Mouse (Mus musculus): Measurements from ENCODE around the gene Gm10577.

Gm10577 gene

GRCm38 (mm10) chr4:100995617-100996016 is 24.9 kb downstream of the Gm10577 start:
- no peak for DNase-seq (ENCODE audit: low spot score)

DNA sequence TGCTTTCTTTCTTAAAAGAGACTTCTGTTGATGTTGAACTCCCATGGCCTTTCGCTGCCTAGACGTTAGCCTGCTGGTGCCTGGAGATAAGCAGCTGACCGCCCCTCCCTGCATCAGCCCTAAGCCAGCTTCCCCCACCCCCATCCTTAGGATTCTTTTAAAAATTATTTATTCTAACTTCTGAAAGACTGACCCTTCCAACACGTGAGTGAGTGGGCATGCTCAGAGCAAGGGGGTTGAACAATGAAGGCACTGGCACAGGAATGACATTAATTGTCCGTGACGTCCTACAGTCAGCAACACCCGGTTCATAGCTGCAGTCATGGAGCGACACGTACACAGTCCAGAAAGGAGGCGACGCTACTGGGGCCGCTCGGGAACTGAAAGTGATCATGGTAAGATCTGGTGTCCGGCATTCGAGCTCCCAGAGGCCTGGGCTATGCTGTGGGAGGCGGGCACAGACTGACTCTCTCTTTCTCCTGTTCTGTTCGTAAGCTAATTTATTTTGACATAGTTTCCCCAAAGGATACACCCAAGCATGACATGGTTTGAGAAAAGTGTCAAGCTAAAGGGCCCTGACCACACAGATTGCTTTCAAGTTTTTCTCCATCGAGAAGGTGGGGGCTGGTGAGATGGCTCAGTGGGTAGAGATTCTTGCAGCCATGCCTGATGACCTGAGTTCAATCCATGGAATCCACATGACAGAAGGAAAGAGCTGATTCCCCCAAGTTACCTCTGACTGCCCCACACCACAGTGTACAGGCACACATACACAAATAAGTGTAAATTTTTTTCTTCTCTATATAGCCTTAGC is 25.8 kb downstream of the Gm10577 start:
- DNase-seq (ENCODE audit: low spot score) = no peak

DNA sequence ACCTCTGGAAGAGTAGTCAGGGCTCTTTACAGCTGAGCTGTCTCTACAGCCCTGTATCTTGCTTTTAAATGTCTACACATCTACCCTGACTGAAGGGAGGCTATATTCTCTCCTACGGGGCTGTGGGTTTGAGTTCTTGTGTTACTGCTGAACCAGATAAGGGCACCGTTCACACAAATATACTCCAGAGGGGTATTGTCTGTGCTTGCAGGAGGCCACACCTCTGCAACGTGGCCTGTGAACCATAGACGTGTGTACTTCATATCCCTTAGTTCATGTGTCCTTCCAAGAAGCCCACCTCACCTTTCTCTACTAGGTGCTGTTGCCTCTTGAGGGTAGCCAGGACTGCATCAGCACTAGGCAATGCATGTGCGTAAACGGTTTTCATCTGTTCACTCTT is 28.4 kb downstream of the Gm10577 start:
- DNase-seq (ENCODE audit: low spot score) = no peak

- DNase-seq (ENCODE audit: low spot score) = no peak
These were observed 29.5 kb downstream of the Gm10577 start for GRCm38 (mm10) chr4:100990996-100991395.

DNA sequence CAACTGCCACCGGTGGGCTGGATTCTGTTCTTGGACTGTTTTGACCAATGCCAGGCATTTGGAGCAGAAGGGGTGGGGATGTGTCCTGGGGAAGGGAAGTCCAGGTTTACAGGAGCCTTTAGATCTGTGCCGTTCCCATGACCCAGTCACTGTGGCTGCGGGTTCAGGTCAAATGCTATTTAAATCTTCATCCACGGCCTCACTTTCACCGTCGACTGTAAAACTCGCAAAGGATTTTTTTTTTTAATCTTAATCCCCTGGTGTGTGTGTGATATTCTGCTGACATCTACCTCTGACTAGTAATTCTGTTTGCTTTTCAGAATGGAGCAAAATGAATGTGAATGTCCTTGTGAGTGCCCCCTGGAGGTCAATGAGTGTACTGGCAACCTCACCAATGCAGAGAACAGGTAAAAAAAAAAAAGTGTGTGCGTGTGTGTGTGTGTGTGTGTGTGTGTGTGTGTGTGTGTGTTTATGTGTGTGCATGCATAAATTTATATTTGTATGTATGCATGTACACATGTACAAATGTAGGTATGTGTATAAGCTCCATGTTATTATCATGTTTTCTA is 32.2 kb downstream of the Gm10577 start:
- no peak for DNase-seq (ENCODE audit: low spot score)

DNA sequence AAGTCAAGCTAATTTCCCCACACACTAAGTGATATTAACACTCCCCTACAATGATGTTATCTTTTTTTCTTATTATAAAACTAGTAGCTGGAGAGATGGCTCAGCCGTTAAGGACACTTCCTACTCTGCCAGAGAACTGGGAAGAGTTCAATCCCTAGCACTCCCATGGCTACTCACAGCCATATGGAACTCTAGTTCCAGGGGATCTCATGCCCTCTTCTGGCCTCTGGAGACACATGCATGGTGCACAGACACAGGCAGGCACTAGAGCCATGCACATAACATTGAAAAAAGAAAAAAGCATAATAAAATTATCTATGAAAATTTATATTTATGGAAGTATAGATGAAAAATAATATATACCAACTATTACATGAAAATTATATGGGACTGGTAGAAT is 33.3 kb downstream of the Gm10577 start:
- DNase-seq (ENCODE audit: low spot score) = no peak

GRCm38 (mm10) chr4:100977522-100977921 is 43.0 kb downstream of the Gm10577 start:
- DNase-seq (ENCODE audit: low spot score) = no peak

DNA sequence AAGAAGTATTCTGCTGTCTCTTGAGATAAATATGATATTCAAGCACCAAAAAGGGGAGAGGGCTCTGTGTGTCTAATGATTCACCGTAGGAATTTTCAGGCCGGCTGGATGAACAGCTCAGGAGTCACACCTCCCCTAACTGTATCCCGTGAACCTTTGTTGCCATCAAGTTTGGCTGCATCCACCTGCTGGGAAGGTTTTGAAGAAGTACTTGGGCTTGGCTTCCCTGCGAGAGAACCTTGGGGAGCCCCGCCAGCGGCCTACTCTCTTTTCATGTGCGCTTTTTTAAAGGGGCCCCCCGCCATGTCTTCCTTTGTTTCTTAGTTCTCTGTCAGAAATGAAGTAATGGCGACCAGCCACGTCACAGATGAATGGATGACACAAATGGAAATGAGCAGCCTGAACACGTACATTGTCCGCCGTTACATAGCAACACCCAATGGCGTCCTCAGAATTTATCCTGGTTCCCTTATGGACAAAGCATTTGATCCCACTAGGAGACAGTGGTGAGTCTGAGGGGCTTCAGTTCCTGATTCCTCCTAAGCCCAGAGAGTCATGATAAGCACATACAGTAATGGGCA is 46.0 kb downstream of the Gm10577 start:
- no peak for DNase-seq (ENCODE audit: low spot score)

DNA sequence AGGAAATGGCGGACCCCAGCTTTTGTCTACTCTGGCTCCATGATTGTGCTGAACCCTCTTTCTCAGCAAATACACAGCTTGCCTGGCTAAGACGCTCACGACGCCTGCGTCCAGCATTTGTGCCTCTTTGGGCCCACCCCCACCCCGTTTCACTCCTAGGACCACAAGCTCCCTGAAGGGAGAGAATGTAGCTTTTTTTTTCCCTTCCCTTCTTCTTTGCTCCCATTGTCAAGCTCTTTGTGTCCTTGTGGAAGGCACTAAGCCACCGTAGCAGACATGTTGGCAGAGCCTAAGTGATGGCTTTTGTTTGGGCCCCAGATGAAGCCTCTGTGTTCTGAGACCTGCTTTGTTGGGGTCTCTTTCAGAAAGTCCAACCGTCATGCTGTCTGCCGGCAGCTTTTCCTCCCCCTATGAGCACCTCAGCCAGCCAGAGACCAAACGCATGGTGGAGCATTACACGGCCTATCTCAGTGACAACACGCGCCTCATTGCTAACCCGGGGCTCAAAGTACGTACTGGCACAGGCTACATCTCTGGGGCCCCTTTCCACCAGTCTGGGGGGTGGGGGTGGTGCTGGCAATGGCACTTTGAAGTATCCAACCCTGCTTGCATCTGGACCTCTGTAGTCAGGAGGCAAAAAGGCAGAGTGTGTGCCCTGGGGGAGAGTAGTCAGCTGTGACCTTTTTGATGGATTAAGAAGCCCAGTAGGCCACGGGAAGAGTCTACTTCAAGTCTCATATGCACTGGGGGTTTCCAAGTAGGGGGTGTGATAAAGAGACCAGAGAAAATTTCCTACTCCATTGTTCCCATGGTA is 46.6 kb downstream of the Gm10577 start:
- DNase-seq (ENCODE audit: low spot score) = no peak

Data from ovary, postnatal 14 days (tissue).